Mouse (Mus musculus): ENCODE measurements at regions not wholly inside any gene's neighbourhood (a gene's known extent, or its start where the extent isn't known, plus 50 kb on each side); places are given as distances from the start of the nearest gene placed in this dataset.
A peak's percentile ranks its signal among the peaks of the same experiment; 100 is the strongest.

DNA sequence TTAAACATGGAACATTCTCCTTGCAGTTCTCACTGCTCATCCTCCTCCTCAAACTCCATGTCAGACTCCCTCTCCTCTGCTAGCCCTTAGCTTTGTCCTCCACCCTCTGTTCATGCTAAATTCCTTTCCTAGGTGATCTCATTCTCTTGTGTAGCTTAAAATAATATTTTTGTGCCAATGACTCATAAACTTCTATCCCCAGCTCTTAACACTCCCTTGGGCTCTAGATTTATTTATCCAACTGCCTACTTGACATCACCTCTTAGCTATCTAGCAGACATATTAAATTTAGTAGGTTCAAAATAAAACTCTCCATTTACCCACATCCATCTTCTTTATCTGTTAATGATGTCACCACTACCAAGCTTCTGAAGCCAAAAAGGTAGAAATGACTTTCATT lies 1036.6 kb upstream of the Gm7489 start:
- H3K36me3 ChIP-seq (ENCODE audit: control insufficient read depth, insufficient read depth, low read length), result no peaks in the 10 kb centered on the region
- no peaks in the 10 kb centered on the region for H3K27me3 ChIP-seq (ENCODE audit: control insufficient read depth, insufficient read depth, low read length)
- no peaks in the 10 kb centered on the region for H3K4me1 ChIP-seq (replicated peaks; ENCODE audit: control insufficient read depth, insufficient read depth, low read length)
- no peak overlapping the region for H3K4me3 ChIP-seq (ENCODE audit: control insufficient read depth, insufficient read depth, low read length)
- DNase-seq, result no peak
- TF ChIP-seq CTCF (IDR thresholded peaks at IDR 0.05; ENCODE audit: borderline replicate concordance, control insufficient read depth, extremely low read depth, insufficient read depth, low read length, poor library complexity) (no peak), POLR2A (IDR thresholded peaks at IDR 0.05; ENCODE audit: control insufficient read depth, extremely low read depth, insufficient read depth, low read length, poor library complexity) (no peak)
- no peak overlapping the region for H3K27ac ChIP-seq (ENCODE audit: control insufficient read depth, insufficient read depth, low read length)

DNA sequence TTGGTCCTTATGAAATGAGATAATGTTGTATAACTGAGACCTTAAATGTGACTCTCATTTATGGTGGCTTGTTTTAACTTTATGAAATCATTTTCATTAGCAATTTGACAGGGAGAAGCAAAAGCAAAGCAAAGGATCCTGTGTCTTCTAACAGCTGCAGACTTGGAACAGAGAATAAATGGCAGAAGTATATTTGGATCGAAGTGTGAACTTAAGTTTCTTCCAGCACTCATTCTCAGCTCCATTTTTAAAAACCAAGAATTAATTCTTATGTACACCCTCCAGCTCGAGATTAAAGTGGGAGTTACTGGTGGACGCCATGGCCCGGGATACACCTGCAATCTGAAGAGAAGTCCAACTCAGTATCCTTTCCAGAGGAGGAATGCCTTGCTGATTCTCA lies 1026.0 kb upstream of the Gm7489 start:
- WGBS, result 93% methylated on average over 4 of the region's 4 CpGs
- no peak overlapping the region for H3K4me3 ChIP-seq (ENCODE audit: control insufficient read depth, insufficient read depth, low read length)
- no peaks in the 10 kb centered on the region for H3K4me1 ChIP-seq (replicated peaks; ENCODE audit: control insufficient read depth, insufficient read depth, low read length)
- DNase-seq, result no peak
- H3K27me3 ChIP-seq (ENCODE audit: control insufficient read depth, insufficient read depth, low read length), result no peaks in the 10 kb centered on the region
- no peaks in the 10 kb centered on the region for H3K36me3 ChIP-seq (ENCODE audit: control insufficient read depth, insufficient read depth, low read length)
- no peak for TF ChIP-seq CTCF (IDR thresholded peaks at IDR 0.05; ENCODE audit: borderline replicate concordance, control insufficient read depth, extremely low read depth, insufficient read depth, low read length, poor library complexity)
- no peak for TF ChIP-seq POLR2A (IDR thresholded peaks at IDR 0.05; ENCODE audit: control insufficient read depth, extremely low read depth, insufficient read depth, low read length, poor library complexity)
- H3K27ac ChIP-seq (ENCODE audit: control insufficient read depth, insufficient read depth, low read length), result no peak overlapping the region

DNA sequence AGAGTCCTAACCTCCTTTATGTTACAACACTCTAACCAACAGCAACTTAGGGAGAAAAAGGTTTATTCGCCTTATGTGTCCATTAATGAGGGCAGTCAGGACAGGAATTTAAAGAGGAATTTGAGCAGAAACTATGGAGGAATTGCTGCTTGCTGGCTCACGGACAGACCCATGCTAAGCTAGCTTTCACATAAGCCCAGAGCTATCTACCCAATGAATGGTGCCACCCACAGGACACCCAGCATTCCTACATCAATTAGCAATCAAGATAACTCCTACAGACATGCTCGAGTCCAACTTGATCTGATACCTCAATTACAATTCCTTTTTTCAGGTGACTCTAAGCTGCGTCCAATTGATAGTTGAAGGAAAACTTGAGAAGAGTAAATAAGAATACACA lies 1021.2 kb upstream of the Gm7489 start:
- WGBS, result 88% methylated on average over 4 of the region's 4 CpGs

DNA sequence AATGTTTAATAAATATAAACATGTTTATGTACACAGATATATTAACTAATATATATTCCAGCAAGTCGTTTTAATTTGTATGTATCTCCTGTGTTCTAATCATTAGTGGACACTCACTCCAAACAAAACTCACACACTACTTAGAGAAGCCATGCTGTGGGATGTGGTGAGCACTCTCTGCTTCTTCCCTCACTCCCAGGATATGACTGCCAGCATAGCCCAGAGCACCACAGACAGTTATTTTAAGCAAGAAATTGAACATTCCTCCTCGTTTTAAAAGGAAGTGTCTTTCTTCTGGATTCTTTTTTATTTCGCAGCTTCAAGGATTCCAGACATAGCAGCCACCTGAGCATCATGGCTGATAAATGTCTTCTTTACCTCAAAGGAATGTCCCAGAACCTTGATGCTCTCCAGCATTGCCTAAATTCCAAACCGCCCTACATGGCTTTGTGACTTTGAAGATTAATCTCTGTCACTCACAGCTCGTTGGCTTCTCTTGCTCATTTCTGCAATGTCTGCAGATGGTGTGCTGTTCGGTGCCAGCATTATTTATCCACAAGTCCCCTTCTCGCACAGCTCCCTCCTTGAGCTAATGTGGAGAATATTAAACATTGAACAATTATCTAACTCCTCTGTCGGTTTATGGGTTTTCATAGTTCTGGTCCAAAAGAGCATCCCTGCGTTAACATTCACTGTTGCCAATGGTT lies 992.3 kb upstream of the Gm7489 start:
- Histone ChIP-seq H3K27ac (ENCODE audit: control insufficient read depth, insufficient read depth, low read length) (no peak overlapping the region), H3K27me3 (ENCODE audit: control insufficient read depth, insufficient read depth, low read length) (no peaks in the 10 kb centered on the region), H3K36me3 (ENCODE audit: control insufficient read depth, insufficient read depth, low read length) (no peaks in the 10 kb centered on the region), H3K4me1 (replicated peaks; ENCODE audit: control insufficient read depth, insufficient read depth, low read length) (no peaks in the 10 kb centered on the region), H3K4me3 (ENCODE audit: control insufficient read depth, insufficient read depth, low read length) (no peak overlapping the region)
- WGBS, result 91% methylated on average over 9 of the region's 9 CpGs
- TF ChIP-seq CTCF (IDR thresholded peaks at IDR 0.05; ENCODE audit: borderline replicate concordance, control insufficient read depth, extremely low read depth, insufficient read depth, low read length, poor library complexity) (no peak), POLR2A (IDR thresholded peaks at IDR 0.05; ENCODE audit: control insufficient read depth, extremely low read depth, insufficient read depth, low read length, poor library complexity) (no peak)
- no peak for DNase-seq

More for the DNA sequence above, 1021.2 kb upstream of the Gm7489 start:
- Histone ChIP-seq H3K4me1 (replicated peaks; ENCODE audit: control insufficient read depth, insufficient read depth, low read length) (no peaks in the 10 kb centered on the region), H3K36me3 (ENCODE audit: control insufficient read depth, insufficient read depth, low read length) (no peaks in the 10 kb centered on the region), H3K27me3 (ENCODE audit: control insufficient read depth, insufficient read depth, low read length) (no peaks in the 10 kb centered on the region), H3K27ac (ENCODE audit: control insufficient read depth, insufficient read depth, low read length) (no peak overlapping the region), H3K4me3 (ENCODE audit: control insufficient read depth, insufficient read depth, low read length) (no peak overlapping the region)
- DNase-seq, result no peak
- no peak for TF ChIP-seq CTCF (IDR thresholded peaks at IDR 0.05; ENCODE audit: borderline replicate concordance, control insufficient read depth, extremely low read depth, insufficient read depth, low read length, poor library complexity)
- no peak for TF ChIP-seq POLR2A (IDR thresholded peaks at IDR 0.05; ENCODE audit: control insufficient read depth, extremely low read depth, insufficient read depth, low read length, poor library complexity)

DNA sequence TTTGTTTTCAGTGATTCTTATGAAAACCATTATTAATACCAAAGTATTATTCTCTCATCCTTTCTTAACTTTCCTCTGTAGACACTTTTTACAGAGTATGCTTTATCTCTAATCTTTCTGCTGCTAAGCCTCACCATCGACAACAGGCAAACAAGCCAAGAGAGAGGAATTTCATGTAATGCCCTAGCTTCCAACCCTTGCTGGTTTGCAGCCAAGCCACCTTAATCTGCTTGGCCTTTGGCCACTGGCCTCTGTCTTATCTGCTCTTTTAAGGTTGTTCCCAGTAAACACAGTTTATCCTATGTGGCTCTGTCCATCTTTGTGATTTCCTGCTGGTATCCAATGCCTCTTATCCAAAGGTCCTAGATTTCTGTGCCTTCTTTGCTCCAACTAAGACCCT lies 986.6 kb upstream of the Gm7489 start:
- DNase-seq, result no peak
- peaks cover 4% of the 10 kb centered on the region for H3K4me1 ChIP-seq (replicated peaks; ENCODE audit: control insufficient read depth, insufficient read depth, low read length)
- H3K27me3 ChIP-seq (ENCODE audit: control insufficient read depth, insufficient read depth, low read length), result no peaks in the 10 kb centered on the region
- H3K36me3 ChIP-seq (ENCODE audit: control insufficient read depth, insufficient read depth, low read length), result no peaks in the 10 kb centered on the region
- TF ChIP-seq CTCF (IDR thresholded peaks at IDR 0.05; ENCODE audit: borderline replicate concordance, control insufficient read depth, extremely low read depth, insufficient read depth, low read length, poor library complexity), result no peak
- no peak overlapping the region for H3K27ac ChIP-seq (ENCODE audit: control insufficient read depth, insufficient read depth, low read length)
- WGBS, result 92% methylated on average over 1 of the region's 1 CpGs
- H3K4me3 ChIP-seq (ENCODE audit: control insufficient read depth, insufficient read depth, low read length), result no peak overlapping the region

DNA sequence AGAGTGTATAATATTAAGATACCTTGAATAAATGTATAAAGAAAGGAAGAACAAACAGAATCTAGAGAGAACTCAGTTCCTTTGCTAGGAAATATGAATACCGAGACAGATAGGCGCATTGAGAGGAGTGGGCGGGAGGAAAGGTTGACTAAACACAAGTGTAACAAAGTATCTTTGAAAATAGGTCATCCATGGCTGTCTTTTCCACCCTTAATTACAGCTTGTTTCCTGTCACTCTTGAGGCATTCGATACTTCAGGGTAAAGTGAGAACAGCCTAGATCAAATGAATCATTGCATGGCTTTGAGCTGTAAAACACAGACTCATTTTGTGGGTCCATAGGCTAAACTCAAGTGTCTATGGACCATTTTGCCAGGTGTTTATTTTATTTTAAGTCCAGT lies 985.3 kb upstream of the Gm7489 start:
- H3K27me3 ChIP-seq (ENCODE audit: control insufficient read depth, insufficient read depth, low read length), result no peaks in the 10 kb centered on the region
- no peak overlapping the region for H3K27ac ChIP-seq (ENCODE audit: control insufficient read depth, insufficient read depth, low read length)
- DNase-seq, result no peak
- H3K4me3 ChIP-seq (ENCODE audit: control insufficient read depth, insufficient read depth, low read length), result no peak overlapping the region
- peaks cover 4% of the 10 kb centered on the region for H3K4me1 ChIP-seq (replicated peaks; ENCODE audit: control insufficient read depth, insufficient read depth, low read length)
- 70% methylated on average over 4 of the region's 4 CpGs for WGBS
- no peaks in the 10 kb centered on the region for H3K36me3 ChIP-seq (ENCODE audit: control insufficient read depth, insufficient read depth, low read length)
- no peak for TF ChIP-seq CTCF (IDR thresholded peaks at IDR 0.05; ENCODE audit: borderline replicate concordance, control insufficient read depth, extremely low read depth, insufficient read depth, low read length, poor library complexity)
- TF ChIP-seq POLR2A (IDR thresholded peaks at IDR 0.05; ENCODE audit: control insufficient read depth, extremely low read depth, insufficient read depth, low read length, poor library complexity), result no peak

DNA sequence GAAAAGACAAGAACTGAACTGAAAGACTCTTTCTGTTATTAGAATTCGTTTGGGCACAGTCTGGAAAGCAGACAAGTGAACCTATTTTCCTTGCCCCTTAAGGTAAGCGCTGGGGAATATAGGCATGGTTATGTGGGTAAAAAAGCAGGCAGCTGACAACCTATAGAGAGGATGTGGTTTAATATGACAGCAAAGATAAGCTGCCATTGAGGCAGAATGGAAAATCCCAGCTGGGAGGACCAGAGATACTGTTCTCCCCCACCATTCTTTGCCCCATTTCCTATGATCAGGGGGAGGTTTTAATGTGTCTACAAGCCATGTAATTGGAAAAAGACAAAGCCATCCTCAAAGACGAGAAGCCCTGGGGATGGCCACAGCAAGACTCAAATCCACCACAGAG lies 984.9 kb upstream of the Gm7489 start:
- Histone ChIP-seq H3K27me3 (ENCODE audit: control insufficient read depth, insufficient read depth, low read length) (no peaks in the 10 kb centered on the region), H3K4me3 (ENCODE audit: control insufficient read depth, insufficient read depth, low read length) (no peak overlapping the region), H3K27ac (ENCODE audit: control insufficient read depth, insufficient read depth, low read length) (no peak overlapping the region), H3K4me1 (replicated peaks; ENCODE audit: control insufficient read depth, insufficient read depth, low read length) (peaks cover 4% of the 10 kb centered on the region), H3K36me3 (ENCODE audit: control insufficient read depth, insufficient read depth, low read length) (no peaks in the 10 kb centered on the region)
- DNase-seq, result peak; percentile 7
- 15% methylated on average over 3 of the region's 3 CpGs for WGBS
- TF ChIP-seq CTCF (IDR thresholded peaks at IDR 0.05; ENCODE audit: borderline replicate concordance, control insufficient read depth, extremely low read depth, insufficient read depth, low read length, poor library complexity), result no peak

Data from thymus, adult 2 months (tissue).